Mouse (Mus musculus) lung, adult 2 months (tissue): ENCODE results near the gene Adam12.

ENCODE experiments used
- CTCF ChIP-seq: fragments of 200-500 bp; IDR thresholded peaks from 2 replicates; pipeline ENCODE4 v1.5.1; 2011; ENCODE audit warnings: mild to moderate bottlenecking, low read length, control low read depth; ENCODE audit not compliant: insufficient read depth
- POLR2A ChIP-seq: fragments of 200-500 bp; IDR thresholded peaks from 2 replicates; pipeline ENCODE4 v1.6.1; 2011; ENCODE audit warnings: low read depth, mild to moderate bottlenecking, control low read depth, low read length, borderline replicate concordance; ENCODE audit errors: extremely low read depth

- TF ChIP-seq POLR2A (no peak), CTCF (no peak)
Observed at GRCm38 (mm10) chr7:133862723-133863122, 369.2 kb downstream of the Adam12 start.
